Mouse (Mus musculus) monocyte, adult 5-6 weeks (primary cell): Measurements from ENCODE around the gene Irx3. TPM values are rescaled to one million over a fixed set of nuclear protein-coding genes. Genes with fewer than 3 reads are reported as not detected.

Source experiments
- ATAC-seq: fragments of 153-309, 156-312 bp; replicated peaks from 2 replicates; pipeline ENCODE4 v1.8.0; 2017; ENCODE audit warnings: mild to moderate bottlenecking; ENCODE audit not compliant: low TSS enrichment, insufficient number of reproducible peaks, severe bottlenecking, poor library complexity, low FRiP score
- total RNA-seq: library from RNA; stranded (forward); fragments of 200-1000, 200-491, 200-594 nt; gene quantifications from 3 replicates; pipeline ENCODE4 v1.2.3, GENCODE M21; 2017

Irx3 gene
- total RNA-seq, result not detected in 3 replicates

- ATAC-seq, result no peak
These were observed at the start of gene Irx3 for GRCm38 (mm10) chr8:91801839-91802238. Irx3 (minus strand) TSS chr8:91802067.

GRCm38 (mm10) chr8:91851359-91851758 lies 49.5 kb upstream of the Irx3 start:
- ATAC-seq, result no peak

- no peak for ATAC-seq
These were observed 48.1 kb upstream of the Irx3 start for GRCm38 (mm10) chr8:91849984-91850383.

- ATAC-seq, result no peak
These were observed 47.7 kb upstream of the Irx3 start for GRCm38 (mm10) chr8:91849529-91849928.

- no peak for ATAC-seq
These were observed 43.8 kb upstream of the Irx3 start for GRCm38 (mm10) chr8:91845641-91846040.

GRCm38 (mm10) chr8:91837131-91837530 lies 35.3 kb upstream of the Irx3 start:
- ATAC-seq, result no peak

- no peak for ATAC-seq
These were observed 34.8 kb upstream of the Irx3 start for GRCm38 (mm10) chr8:91836685-91837084.

GRCm38 (mm10) chr8:91827661-91828060 lies 25.8 kb upstream of the Irx3 start:
- no peak for ATAC-seq

GRCm38 (mm10) chr8:91827192-91827591 lies 25.3 kb upstream of the Irx3 start:
- no peak for ATAC-seq

- no peak for ATAC-seq
These were observed 21.5 kb upstream of the Irx3 start for GRCm38 (mm10) chr8:91823357-91823756.

GRCm38 (mm10) chr8:91822746-91823145 lies 20.9 kb upstream of the Irx3 start:
- ATAC-seq, result no peak

GRCm38 (mm10) chr8:91821976-91822375 lies 20.1 kb upstream of the Irx3 start:
- no peak for ATAC-seq

GRCm38 (mm10) chr8:91819778-91820177 lies 17.9 kb upstream of the Irx3 start:
- no peak for ATAC-seq

GRCm38 (mm10) chr8:91818784-91819183 lies 16.9 kb upstream of the Irx3 start:
- ATAC-seq, result no peak

GRCm38 (mm10) chr8:91814106-91814505 lies 12.2 kb upstream of the Irx3 start:
- no peak for ATAC-seq

- ATAC-seq, result no peak
These were observed 4.9 kb upstream of the Irx3 start for GRCm38 (mm10) chr8:91806720-91807241.

GRCm38 (mm10) chr8:91806084-91806719 lies 4.3 kb upstream of the Irx3 start:
- no peak for ATAC-seq

GRCm38 (mm10) chr8:91805254-91805671 lies 3.4 kb upstream of the Irx3 start:
- ATAC-seq, result no peak

GRCm38 (mm10) chr8:91804403-91805253 lies 2.8 kb upstream of the Irx3 start:
- no peak for ATAC-seq
